Mouse (Mus musculus): Measurements from ENCODE around the gene Hsd3b7. TPM values are rescaled to one million over a fixed set of nuclear protein-coding genes. Genes with fewer than 3 reads are reported as not detected.
"Not testable (repeated sequence)": the region's sequence is repeated elsewhere in the genome, so short reads cannot be mapped to it uniquely, and the experiment has no call there.

The Hsd3b7 gene
- total RNA-seq, 2 experiments from 2014 or later = 4.2 to 4.5 TPM

DNA sequence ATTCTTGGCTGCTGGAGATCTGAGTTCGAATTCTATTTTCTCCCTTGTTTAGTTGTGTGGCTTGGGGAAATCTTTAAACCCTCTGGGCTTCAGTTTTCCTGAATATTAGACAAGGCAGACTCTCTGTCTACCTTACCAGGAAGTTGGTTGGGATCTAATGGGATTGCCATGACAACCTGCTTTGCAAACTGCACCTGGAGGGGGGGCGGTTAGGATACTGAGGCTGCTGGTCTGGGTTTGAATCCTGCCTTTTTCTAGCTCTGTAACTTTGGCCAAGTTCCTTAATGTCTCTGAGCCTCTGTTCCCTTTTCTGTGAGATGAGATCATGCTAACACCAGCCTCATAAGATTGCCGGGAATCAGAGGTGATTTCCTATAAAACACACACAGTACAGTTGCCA, 22.1 kb downstream of the Hsd3b7 start:
- peak overlapping the region; percentile 12; the same call in 1 of the 2 replicates for H3K27ac ChIP-seq
- no peak for TF ChIP-seq CTCF (IDR thresholded peaks at IDR 0.05)
- DNase-seq (ENCODE audit: extremely low spot score in 1 of 2, low spot score in 2 of 2) = no peak
- H3K4me3 ChIP-seq = peak overlapping the region; percentile 54
- intact Hi-C loops (cut with DNase I) = loop anchor here (5.0 kb wide), 1 partner anchor 55 kb away; the partner anchor contains the start of genes Zfp646 and Zfp668

DNA sequence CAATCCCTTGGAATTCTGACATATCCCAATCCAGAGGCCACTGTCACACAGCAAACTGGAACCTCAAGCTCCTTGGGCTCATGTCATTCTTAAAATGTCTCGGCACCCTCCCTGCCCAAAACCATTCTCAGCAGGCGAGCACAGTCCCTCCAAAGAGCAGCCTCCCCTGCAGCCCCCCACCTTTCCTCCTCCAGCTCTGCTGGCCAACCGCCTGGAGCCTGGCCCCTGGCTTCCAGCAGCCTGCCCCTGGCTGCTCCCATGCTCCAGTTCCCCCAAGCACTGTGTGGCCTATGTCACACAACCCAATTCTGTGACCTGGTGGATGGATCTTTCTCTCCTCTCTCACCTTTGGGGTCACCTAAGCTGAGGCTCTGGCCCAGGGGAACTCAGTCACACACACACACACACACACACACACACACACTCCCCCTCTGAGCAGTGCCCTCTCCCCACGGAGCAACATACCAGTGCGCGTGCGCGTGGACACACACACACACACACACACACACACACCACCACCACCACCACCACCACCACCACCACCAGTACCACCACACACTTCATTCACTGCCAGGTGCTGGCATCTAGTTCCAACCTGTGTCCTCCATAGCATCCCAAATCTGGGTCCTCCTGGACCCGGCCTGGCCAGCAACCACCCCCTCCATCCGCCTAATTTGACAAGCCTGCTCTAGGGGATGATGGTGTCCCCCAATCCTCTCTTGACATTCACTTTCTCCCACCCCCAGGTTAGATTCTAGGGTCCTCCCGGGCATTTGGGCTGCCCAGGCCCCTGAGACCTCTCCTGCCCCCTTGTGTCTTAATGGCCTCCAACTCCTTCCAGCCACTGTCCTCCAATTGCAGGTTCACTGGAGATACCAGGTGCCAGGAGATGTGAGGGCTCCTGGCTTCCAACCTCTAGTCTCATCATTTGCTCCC, 23.1 kb downstream of the Hsd3b7 start:
- DNase-seq (ENCODE audit: extremely low spot score in 1 of 2, low spot score in 2 of 2) = peak in 1 of 2 experiments; percentile 35
- peak overlapping the region; percentile 94 for H3K27ac ChIP-seq
- peak overlapping the region; percentile 69 for H3K4me3 ChIP-seq
- TF ChIP-seq CTCF (IDR thresholded peaks at IDR 0.05) = peak; percentile 12; the same call in 1 of the 2 replicates
- intact Hi-C loops (cut with DNase I) = loop anchor here (1.0 to 5.0 kb wide), 2 partner anchors 18 to 54 kb away; partner anchors contain the start of genes Zfp646 and Zfp668

DNA sequence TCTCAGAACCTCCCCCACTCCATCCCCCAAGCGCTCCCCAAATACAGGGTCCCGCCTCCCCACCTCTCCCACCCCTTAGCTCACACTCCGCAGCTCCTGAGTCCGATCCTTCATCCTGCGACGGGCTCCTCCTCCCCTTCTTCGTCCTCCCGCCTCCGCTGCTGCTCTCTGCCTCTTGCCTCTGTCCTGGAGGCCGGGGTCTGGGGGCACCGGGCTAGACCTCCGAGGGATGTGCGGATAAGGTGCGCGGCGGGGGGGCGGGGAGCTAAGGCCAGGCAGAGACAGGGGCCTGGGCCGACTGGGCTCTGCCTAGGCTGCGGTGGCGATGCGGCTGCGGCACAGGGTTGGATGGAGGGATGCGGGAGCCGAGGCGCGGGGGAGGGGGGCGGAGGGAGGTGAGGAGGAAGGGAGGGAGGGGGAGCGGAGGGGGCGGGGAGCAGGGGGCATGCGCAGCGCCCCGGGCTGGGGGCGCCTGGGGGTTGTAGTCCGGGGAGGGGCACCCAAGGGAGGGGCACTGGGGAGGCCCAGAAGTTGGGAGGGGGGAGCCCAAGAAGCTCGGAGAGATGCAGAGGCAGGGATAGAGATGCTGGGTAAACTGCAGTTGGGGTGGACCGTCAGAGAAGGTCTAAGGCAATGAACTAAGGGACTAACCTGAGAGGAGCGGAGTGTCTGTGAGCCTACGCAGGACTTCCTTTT, 23.9 kb downstream of the Hsd3b7 start, which contains the start of the genes Stx4a and Stx1b:
Gene Stx4a, plus strand, starts transcription at position 119 of the 696 bp plus-strand sequence.
Gene Stx1b, minus strand, starts transcription at position 374 of the 696 bp plus-strand sequence.
- no peak for TF ChIP-seq CTCF (IDR thresholded peaks at IDR 0.05)
- intact Hi-C loops (cut with DNase I) = loop anchor here (1.0 to 5.0 kb wide), 2 partner anchors 17 to 53 kb away; partner anchors contain the start of genes Zfp646 and Zfp668
- Histone ChIP-seq H3K4me3 (peak within 1 kb of the TSS; percentile 69), H3K27ac (peak within 1 kb of the TSS; percentile 94)
- peak; percentile 64 to 72 for DNase-seq (ENCODE audit: extremely low spot score in 1 of 2, low spot score in 2 of 2)

DNA sequence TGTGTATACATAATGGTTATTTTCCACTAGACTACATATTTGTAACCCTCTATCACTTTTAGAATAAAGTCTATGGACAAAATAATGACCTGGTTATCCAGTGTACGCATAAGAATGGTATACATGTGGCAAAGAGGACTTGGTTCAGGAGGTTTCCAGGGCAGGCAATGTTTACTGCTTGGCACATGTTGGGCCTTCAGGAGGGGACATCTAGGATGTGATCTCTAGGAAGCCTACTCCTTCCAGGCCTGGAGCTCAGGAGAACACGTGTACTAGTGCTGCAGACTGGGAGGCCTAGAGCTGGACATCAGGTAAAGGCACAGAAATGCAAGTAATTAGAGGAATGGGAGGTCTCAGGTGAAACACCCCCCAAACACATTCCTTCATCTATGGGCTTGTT, 35.1 kb downstream of the Hsd3b7 start:
- no peak overlapping the region for H3K4me3 ChIP-seq
- intact Hi-C loops (cut with DNase I) = no loop called here
- no peak for TF ChIP-seq CTCF (IDR thresholded peaks at IDR 0.05)
- H3K27ac ChIP-seq = no peak overlapping the region
- DNase-seq (ENCODE audit: extremely low spot score in 1 of 2, low spot score in 2 of 2) = no peak

DNA sequence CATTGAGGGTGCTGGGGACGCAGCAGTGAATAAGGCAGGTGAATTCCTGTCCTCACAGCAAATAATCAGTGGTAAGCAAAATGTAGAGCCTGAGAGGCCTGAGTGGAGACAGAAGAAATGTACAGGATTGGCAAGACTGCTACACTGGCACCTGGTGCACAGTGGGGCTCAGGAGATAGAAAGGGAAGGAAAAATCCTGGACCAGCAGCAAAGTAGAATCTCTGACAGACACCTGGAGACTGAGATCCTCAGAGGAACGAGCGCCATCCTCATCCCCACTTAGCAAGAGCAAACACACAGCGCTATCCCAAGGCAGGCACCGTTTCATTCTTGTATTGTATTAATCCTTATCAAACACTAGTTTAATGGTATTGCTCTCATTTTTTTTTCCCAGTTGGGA, 37.1 kb downstream of the Hsd3b7 start:
- no peak overlapping the region for H3K4me3 ChIP-seq
- no peak for TF ChIP-seq CTCF (IDR thresholded peaks at IDR 0.05)
- intact Hi-C loops (cut with DNase I) = no loop called here
- no peak for DNase-seq (ENCODE audit: extremely low spot score in 1 of 2, low spot score in 2 of 2)
- H3K27ac ChIP-seq = no peak overlapping the region

DNA sequence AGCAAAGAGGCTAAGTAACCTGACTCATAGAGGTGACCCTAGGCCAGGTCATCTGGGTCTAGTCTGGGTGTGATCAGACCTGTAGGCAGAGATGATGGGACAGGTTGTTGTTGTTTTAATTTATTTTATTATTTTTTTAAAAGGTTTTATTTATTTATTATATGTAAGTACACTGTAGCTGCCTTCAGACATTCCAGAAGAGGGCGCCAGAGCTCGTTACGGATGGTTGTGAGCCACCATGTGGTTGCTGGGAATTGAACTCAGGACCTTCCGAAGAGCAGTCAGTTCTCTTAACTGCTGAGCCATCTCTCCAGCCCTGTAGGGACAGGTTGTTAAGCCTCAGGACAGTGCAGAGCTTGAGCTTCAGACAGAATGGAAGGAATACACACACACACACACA, 37.5 kb downstream of the Hsd3b7 start:
- H3K4me3 ChIP-seq; H3K27ac ChIP-seq; intact Hi-C loops (cut with DNase I); DNase-seq (ENCODE audit: extremely low spot score in 1 of 2, low spot score in 2 of 2): not testable (repeated sequence)
- TF ChIP-seq CTCF (IDR thresholded peaks at IDR 0.05) = peak; percentile 5; the same call in 1 of the 2 replicates

DNA sequence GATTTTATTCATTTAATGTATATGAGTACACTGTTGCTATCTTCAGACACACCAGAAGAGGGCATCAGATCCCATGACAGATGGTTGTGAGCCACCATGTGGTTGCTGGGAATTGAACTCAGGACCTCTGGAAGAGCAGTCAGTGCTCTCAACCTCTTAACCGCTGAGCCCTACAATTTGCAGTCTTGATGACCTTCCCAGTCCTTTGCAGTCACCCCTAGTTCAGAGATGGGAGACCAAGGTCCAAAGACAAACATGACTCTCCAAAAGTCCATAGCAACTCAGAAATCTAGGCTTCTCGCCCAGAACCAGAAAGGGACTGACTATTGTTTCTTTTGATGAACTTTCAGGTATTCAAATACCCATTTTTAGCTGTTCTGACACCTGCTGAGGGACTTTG, 39.6 kb downstream of the Hsd3b7 start:
- peak overlapping the region; percentile 97 for H3K27ac ChIP-seq
- not testable (repeated sequence) for H3K4me3 ChIP-seq; DNase-seq (ENCODE audit: extremely low spot score in 1 of 2, low spot score in 2 of 2)
- peak; percentile 16 for TF ChIP-seq CTCF (IDR thresholded peaks at IDR 0.05)
- intact Hi-C loops (cut with DNase I) = loop anchor here (2.0 kb wide), 1 partner anchor 63 kb away; the partner anchor contains the start of gene Setd1a

DNA sequence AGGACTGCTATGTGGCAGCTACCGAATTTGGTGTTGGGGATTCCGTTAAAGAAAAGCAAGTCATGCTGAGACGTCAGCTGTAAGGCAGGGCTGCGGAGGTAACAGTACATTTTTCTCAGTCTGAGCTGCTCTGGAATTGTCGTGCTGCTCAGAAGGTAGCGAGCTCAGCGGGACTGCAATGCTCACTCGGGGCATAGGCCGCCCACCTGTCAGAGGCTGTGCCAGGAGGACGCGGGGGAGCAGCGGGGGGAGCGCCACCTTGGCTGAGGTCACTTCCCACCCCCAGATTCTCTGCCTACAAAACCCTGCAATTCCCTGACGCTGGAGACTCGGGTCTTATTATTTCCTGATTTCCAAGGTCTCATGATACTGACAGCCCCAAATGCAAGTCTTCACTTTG, 40.5 kb downstream of the Hsd3b7 start:
- DNase-seq (ENCODE audit: extremely low spot score in 1 of 2, low spot score in 2 of 2) = peak; percentile 79 to 81
- TF ChIP-seq CTCF (IDR thresholded peaks at IDR 0.05) = no peak
- intact Hi-C loops (cut with DNase I) = loop anchor here (1.0 to 2.0 kb wide), 4 partner anchors 17 to 64 kb away; partner anchors contain the start of genes Setd1a, Stx1b and Stx4a
- peak overlapping the region; percentile 67 for H3K4me3 ChIP-seq
- peak overlapping the region; percentile 97 for H3K27ac ChIP-seq

DNA sequence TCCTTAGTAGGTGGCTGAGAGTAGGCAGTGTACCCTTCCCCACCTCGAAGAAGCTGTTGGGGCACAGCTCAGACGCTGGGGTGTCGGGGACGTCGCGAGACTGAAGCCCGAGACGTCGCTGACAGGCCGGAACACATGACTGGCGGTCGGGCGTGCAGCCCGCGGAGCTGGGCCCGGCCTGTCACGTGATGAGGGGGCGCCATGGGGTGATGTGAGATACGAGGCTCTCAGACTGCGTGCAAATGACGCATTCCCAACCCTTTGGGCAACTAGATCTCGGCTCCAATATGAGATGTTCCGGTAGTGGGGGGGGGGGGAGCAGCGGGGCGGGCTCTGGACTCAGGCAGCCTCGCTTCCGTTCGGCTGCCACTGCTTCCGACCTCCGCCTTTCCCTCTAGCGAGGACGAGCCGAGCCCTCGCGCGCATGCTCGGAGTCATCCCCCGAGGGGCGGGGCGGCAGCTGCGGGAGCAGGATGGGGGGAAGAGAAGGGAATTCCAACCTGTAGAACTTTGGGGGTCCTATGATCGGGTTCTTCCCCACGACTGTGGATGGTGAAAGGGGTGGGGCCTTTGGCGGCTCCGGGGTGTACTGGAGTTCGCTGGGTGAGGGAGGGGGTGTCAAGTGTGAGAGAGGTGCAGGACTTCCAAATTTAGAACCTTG, 41.1 kb downstream of the Hsd3b7 start:
- peak; percentile 96 for DNase-seq (ENCODE audit: extremely low spot score in 1 of 2, low spot score in 2 of 2)
- Histone ChIP-seq H3K4me3 (peak overlapping the region; percentile 67), H3K27ac (peak overlapping the region; percentile 97)
- TF ChIP-seq CTCF (IDR thresholded peaks at IDR 0.05) = no peak
- intact Hi-C loops (cut with DNase I) = loop anchor here (1.0 to 2.0 kb wide), 4 partner anchors 17 to 65 kb away; partner anchors contain the start of genes Setd1a, Stx1b and Stx4a

DNA sequence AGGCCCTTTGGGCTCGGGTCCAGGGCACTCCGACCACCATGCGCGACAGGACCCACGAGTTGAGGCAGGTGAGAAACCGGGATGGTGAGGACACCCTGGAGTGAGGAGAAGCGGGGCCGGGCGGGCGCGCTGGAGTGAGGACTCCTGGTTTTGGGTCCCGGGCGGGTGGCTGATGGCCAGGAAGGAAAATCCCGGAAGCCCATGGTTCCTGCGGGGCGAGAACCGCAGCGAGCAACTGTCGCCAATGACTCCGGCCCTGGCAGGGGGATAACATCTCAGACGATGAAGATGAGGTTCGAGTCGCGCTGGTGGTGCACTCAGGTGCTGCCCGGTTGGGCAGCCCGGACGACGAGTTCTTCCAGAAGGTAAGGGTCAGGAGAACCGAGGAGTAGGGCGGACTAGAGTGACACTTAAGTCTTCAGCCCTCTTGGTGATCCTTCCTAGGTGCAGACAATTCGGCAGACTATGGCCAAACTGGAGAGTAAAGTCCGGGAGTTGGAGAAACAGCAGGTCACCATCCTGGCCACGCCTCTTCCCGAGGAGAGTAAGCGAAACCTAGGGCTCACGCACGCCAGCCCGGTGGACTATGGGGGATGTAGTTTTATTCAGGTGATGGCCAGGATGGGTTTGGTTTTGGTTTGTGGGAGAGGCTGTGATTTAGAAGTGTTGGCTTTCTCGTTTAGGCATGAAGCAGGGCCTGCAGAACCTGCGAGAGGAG, 41.8 kb downstream of the Hsd3b7 start:
- peak; percentile 66 to 72 for DNase-seq (ENCODE audit: extremely low spot score in 1 of 2, low spot score in 2 of 2)
- intact Hi-C loops (cut with DNase I) = no loop called here
- H3K4me3 ChIP-seq = peak overlapping the region; percentile 67
- TF ChIP-seq CTCF (IDR thresholded peaks at IDR 0.05) = no peak
- peak overlapping the region; percentile 97 for H3K27ac ChIP-seq
